Comparison of ENCODE assay signal across 8 mouse cellular contexts in the genomic region with DNA sequence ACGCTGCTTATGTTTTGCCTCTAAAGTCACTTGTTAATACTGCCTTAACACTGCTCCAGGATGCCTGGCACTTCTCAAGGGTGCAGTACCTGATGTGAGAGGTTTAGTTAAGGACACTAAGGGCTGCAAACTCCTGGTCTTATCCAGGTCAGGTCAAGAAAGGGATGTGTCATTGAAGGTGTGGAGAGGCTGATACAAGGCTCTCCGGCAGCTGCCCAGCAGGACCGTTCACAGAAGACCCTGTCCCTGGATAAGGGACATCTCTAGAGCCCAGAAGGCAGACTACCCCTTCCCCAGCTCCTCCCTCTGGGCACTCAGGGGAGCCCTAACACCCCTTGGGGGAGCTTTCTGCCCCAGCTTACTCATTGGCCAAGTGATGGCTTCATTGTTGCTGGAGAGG. TPM values are rescaled to one million over a fixed set of nuclear protein-coding genes. Genes with fewer than 3 reads are reported as not detected.
DNase-seq lines count a peak whose midpoint lies in the region; ATAC-seq and TF ChIP-seq lines count a peak whose summit lies in the region.

No protein-coding gene starts in this region.

- peaks cover 41% of the 10 kb centered on the region for H3K4me1 ChIP-seq in heart, embryonic 12.5 days (replicated peaks)
- peaks cover 46% of the 10 kb centered on the region for H3K4me1 ChIP-seq in embryonic facial prominence, embryonic 15.5 days
- peaks cover 17% of the 10 kb centered on the region for H3K4me1 ChIP-seq in intestine, embryonic 15.5 days (replicated peaks)
- 0 out of 2 replicates have a peak, but pooled peaks cover 11% of the 10 kb centered on the region for H3K4me1 ChIP-seq in midbrain, postnatal 0 days (ENCODE audit: insufficient read depth, low read length)

- peak overlapping the region; percentile 99 for H3K4me2 ChIP-seq in heart, embryonic 12.5 days
- H3K4me2 ChIP-seq in embryonic facial prominence, embryonic 15.5 days (replicated peaks): peak overlapping the region; percentile 89
- H3K4me2 ChIP-seq in intestine, embryonic 15.5 days (replicated peaks): peak overlapping the region; percentile 87
- peak overlapping the region; percentile 88 for H3K4me2 ChIP-seq in midbrain, postnatal 0 days (ENCODE audit: low read depth, low read length, poor library complexity, severe bottlenecking)

- WGBS in heart, embryonic 12.5 days: 39% methylated on average over 3 of the region's 3 CpGs
- 56% methylated on average over 3 of the region's 3 CpGs for WGBS in embryonic facial prominence, embryonic 15.5 days
- WGBS in intestine, embryonic 15.5 days: 69% methylated on average over 3 of the region's 3 CpGs
- 68% methylated on average over 3 of the region's 3 CpGs for WGBS in midbrain, postnatal 0 days

- no peak for ATAC-seq in heart, embryonic 12.5 days (ENCODE audit: insufficient number of reproducible peaks, low FRiP score)
- no peak for ATAC-seq in embryonic facial prominence, embryonic 15.5 days (ENCODE audit: insufficient number of reproducible peaks, low FRiP score, low TSS enrichment, low read depth)
- ATAC-seq in intestine, embryonic 15.5 days: no peak
- no peak for ATAC-seq in midbrain, postnatal 0 days (ENCODE audit: low FRiP score)

- peak overlapping the region; percentile 65; the same call in 1 of the 2 replicates for H3K4me3 ChIP-seq in heart, embryonic 12.5 days
- H3K4me3 ChIP-seq in embryonic facial prominence, embryonic 15.5 days (replicated peaks): peak overlapping the region; percentile 75
- H3K4me3 ChIP-seq in intestine, embryonic 15.5 days (replicated peaks): peak overlapping the region; percentile 69
- no peak overlapping the region for H3K4me3 ChIP-seq in midbrain, postnatal 0 days (ENCODE audit: low read depth, low read length)

- no peak for DNase-seq in heart, adult 11 months
- no peak for DNase-seq in midbrain, postnatal 0 days (ENCODE audit: low spot score)
- no peak for DNase-seq in layer of hippocampus, adult 18-20 months (ENCODE audit: low spot score in 2 of 2)
- DNase-seq in ovary, adult 18-20 months (ENCODE audit: low spot score): no peak
- DNase-seq in cerebellum, postnatal 4 days (ENCODE audit: low spot score in 2 of 2): no peak

- TF ChIP-seq CTCF in midbrain, postnatal 0 days (IDR thresholded peaks at IDR 0.05): no peak

- H3K36me3 ChIP-seq in heart, embryonic 12.5 days: 0 out of 2 replicates have a peak, but pooled peaks cover 7% of the 10 kb centered on the region
- peaks cover 5% of the 10 kb centered on the region; the same call in 1 of the 2 replicates for H3K36me3 ChIP-seq in embryonic facial prominence, embryonic 15.5 days
- no peaks in the 10 kb centered on the region for H3K36me3 ChIP-seq in intestine, embryonic 15.5 days
- no peaks in the 10 kb centered on the region for H3K36me3 ChIP-seq in midbrain, postnatal 0 days (ENCODE audit: insufficient read depth, low read length)

- no peaks in the 10 kb centered on the region for H3K9me3 ChIP-seq in heart, embryonic 12.5 days (replicated peaks)
- no peaks in the 10 kb centered on the region for H3K9me3 ChIP-seq in embryonic facial prominence, embryonic 15.5 days (replicated peaks)
- H3K9me3 ChIP-seq in intestine, embryonic 15.5 days: no peaks in the 10 kb centered on the region
- H3K9me3 ChIP-seq in midbrain, postnatal 0 days (ENCODE audit: low read length): no peaks in the 10 kb centered on the region

- 0 out of 2 replicates have a peak overlapping the region, but pooled peaks have one; percentile 47 for H3K27ac ChIP-seq in heart, embryonic 12.5 days (ENCODE audit: poor library complexity, severe bottlenecking)
- peak overlapping the region; percentile 91 for H3K27ac ChIP-seq in embryonic facial prominence, embryonic 15.5 days (replicated peaks)
- peak overlapping the region; percentile 66 for H3K27ac ChIP-seq in intestine, embryonic 15.5 days
- H3K27ac ChIP-seq in midbrain, postnatal 0 days (ENCODE audit: low read depth, low read length): no peak overlapping the region

- H3K27me3 ChIP-seq in heart, embryonic 12.5 days (replicated peaks): peaks cover 4% of the 10 kb centered on the region; the same call in 1 of the 2 replicates
- no peaks in the 10 kb centered on the region for H3K27me3 ChIP-seq in embryonic facial prominence, embryonic 15.5 days
- no peaks in the 10 kb centered on the region for H3K27me3 ChIP-seq in intestine, embryonic 15.5 days (replicated peaks)
- H3K27me3 ChIP-seq in midbrain, postnatal 0 days (ENCODE audit: insufficient read depth, low read length): peaks cover 9% of the 10 kb centered on the region; the same call in 1 of the 2 replicates

- peak overlapping the region; percentile 72 for H3K9ac ChIP-seq in heart, embryonic 12.5 days
- 0 out of 2 replicates have a peak overlapping the region, but pooled peaks have one; percentile 59 for H3K9ac ChIP-seq in embryonic facial prominence, embryonic 15.5 days
- peak overlapping the region; percentile 71 for H3K9ac ChIP-seq in intestine, embryonic 15.5 days
- no peak overlapping the region for H3K9ac ChIP-seq in midbrain, postnatal 0 days (replicated peaks; ENCODE audit: low read length, poor library complexity, severe bottlenecking)

RNA-seq across cellular contexts. Expression of a gene that starts 0.6 kb away (rescaled TPM):
- 11.6 and 12.2 TPM in 2 replicates for polyA plus RNA-seq in heart, embryonic 12.5 days (2016; fragmentation: Nextera tagmentation; extraction: Ambion mirVana)
- polyA plus RNA-seq in embryonic facial prominence, embryonic 15.5 days (2015; fragmentation: Nextera tagmentation; extraction: Ambion mirVana): 23.3 and 24.5 TPM in 2 replicates
- 11.5 and 12.1 TPM in 2 replicates for polyA plus RNA-seq in intestine, embryonic 15.5 days (2015; fragmentation: Nextera tagmentation; extraction: Ambion mirVana)
- 3.6 and 6.7 TPM in 2 replicates for total RNA-seq in midbrain, postnatal 0 days (2014; rRNA removed)
- 4.2 and 5.5 TPM in 2 replicates for polyA plus RNA-seq in midbrain, postnatal 0 days (2015; fragmentation: Nextera tagmentation; extraction: Ambion mirVana)
- total RNA-seq in layer of hippocampus, adult 18-20 months (2021): 10 to 100 TPM; 27.9 to 29.2 TPM

RNA-seq across cellular contexts. Expression of a gene that starts 1.0 kb away (rescaled TPM):
- polyA plus RNA-seq in heart, embryonic 12.5 days (2016; fragmentation: Nextera tagmentation; extraction: Ambion mirVana): 6.4 and 7.9 TPM in 2 replicates
- polyA plus RNA-seq in embryonic facial prominence, embryonic 15.5 days (2015; fragmentation: Nextera tagmentation; extraction: Ambion mirVana): 23.4 and 23.6 TPM in 2 replicates
- 10.9 and 11.2 TPM in 2 replicates for polyA plus RNA-seq in intestine, embryonic 15.5 days (2015; fragmentation: Nextera tagmentation; extraction: Ambion mirVana)
- 8.2 and 8.3 TPM in 2 replicates for total RNA-seq in midbrain, postnatal 0 days (2014; rRNA removed)
- polyA plus RNA-seq in midbrain, postnatal 0 days (2015; fragmentation: Nextera tagmentation; extraction: Ambion mirVana): 2.7 and 2.8 TPM in 2 replicates
- total RNA-seq in layer of hippocampus, adult 18-20 months (2021): 10 to 100 TPM; 13.5 to 16.6 TPM
